Mouse (Mus musculus) adrenal gland, adult 2 months (tissue): ENCODE measurements at regions not wholly inside any gene's neighbourhood (a gene's known extent, or its start where the extent isn't known, plus 50 kb on each side); places are given as distances from the start of the nearest gene placed in this dataset.

ENCODE experiments used
- DNase-seq: peaks from one replicate; pipeline ENCODE4 v3.0.0; 2021

DNA sequence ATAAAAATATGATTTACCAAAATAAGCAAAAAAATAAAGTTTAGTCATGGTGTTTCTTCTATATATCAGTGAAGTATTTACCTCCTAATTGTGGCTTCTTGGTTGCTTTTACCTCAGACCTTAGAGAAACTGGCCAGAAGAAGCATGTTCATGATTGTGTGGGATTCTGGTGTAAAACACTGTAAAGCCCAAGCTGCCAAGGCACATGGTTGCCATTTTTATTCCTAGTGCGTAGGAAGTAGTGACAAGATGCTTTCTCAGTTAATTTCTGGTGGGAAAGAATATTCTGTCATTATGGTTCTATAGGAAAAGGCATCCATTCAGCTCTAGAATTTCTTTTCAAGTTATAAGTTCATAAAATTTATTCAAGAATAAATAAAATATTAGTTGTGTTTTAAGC, 805.2 kb downstream of the Olfm4 start:
- DNase-seq = no peak

GRCm38 (mm10) chr14:80799370-80799959, 815.6 kb downstream of the Olfm4 start:
- DNase-seq = no peak

DNA sequence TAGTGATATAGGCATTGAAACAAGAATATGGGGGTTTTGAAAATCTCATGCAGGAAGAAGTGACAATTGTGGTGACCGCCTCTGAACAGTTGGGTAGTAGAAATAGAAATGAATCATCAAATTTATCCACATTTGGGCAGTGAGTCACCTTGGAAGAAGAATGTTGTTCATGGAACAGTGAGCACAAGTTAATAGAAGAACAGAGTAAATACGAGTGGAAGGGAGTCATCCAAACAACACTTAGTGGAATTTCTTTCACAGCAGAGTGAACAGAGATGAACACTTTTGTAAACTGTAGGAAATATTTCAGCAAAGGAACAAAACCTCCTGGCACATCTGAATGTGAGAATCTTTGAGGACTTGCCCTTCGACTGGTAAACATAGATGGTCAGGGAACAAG, 846.6 kb downstream of the Olfm4 start:
- no peak for DNase-seq

GRCm38 (mm10) chr14:80844550-80844949, 860.7 kb downstream of the Olfm4 start:
- no peak for DNase-seq

GRCm38 (mm10) chr14:80845576-80846269, 861.8 kb downstream of the Olfm4 start:
- peak; percentile 51 for DNase-seq

DNA sequence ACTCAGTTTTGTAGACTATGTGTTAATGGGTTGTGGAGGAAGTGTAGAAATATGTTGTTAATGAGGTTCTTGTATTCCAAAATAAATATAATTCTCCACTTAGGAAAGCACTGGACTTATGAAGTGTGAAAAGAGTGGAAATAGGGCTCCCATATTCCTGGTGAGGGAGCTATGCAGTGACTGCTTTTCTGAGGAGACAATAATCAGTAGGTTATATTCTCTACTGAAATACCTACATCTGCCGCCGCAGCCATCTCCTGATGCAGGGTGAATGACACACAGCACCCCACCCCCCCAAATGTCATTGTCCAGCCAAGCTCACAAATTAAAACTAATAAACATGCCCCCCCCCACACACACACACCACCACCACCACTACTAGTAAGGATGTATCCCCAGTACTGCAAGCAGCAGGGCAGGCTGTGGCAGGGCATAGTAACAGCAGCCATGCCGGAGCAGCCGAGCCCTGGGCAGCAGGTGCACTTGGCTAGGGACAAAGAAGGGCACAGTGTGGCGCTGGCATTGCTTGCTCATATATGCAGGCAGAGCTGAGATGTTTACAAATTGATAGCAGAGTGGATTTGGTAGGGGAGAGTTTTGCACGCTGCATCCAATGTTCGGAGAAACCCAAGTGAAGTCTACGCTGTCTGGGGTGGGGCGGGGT, 862.7 kb downstream of the Olfm4 start:
- no peak for DNase-seq
